Mouse (Mus musculus): Measurements from ENCODE around the gene Agpat4. TPM values are rescaled to one million over a fixed set of nuclear protein-coding genes. Genes with fewer than 3 reads are reported as not detected.

Gene Agpat4
- polyA plus RNA-seq, 1 experiment from 2014 or later = 58.2 TPM

GRCm38 (mm10) chr17:12131171-12131570, 12.7 kb downstream of the Agpat4 start:
- DNase-seq (ENCODE audit: low spot score) (peak; percentile 67), ATAC-seq (peak; percentile 67)
- H3K4me3 ChIP-seq (ENCODE audit: low read depth, low read length) = no peak overlapping the region
- H3K4me2 ChIP-seq (replicated peaks; ENCODE audit: low read depth, low read length) = no peak overlapping the region
- H3K27me3 ChIP-seq (replicated peaks; ENCODE audit: insufficient read depth, low read length) = no peaks in the 10 kb centered on the region
- 44% methylated on average over 5 of the region's 5 CpGs for WGBS
- TF ChIP-seq EP300 (IDR thresholded peaks at IDR 0.05) = 0 out of 2 replicates have a peak, but pooled peaks have one; percentile 39
- TF ChIP-seq CTCF (IDR thresholded peaks at IDR 0.05) = no peak
- H3K27ac ChIP-seq (ENCODE audit: low read length) = no peak overlapping the region
- no peak overlapping the region for H3K9ac ChIP-seq (replicated peaks; ENCODE audit: low read depth)
- no peaks in the 10 kb centered on the region for H3K4me1 ChIP-seq (ENCODE audit: insufficient read depth, low read depth, low read length)
- H3K9me3 ChIP-seq (ENCODE audit: low read length) = no peaks in the 10 kb centered on the region
- no peaks in the 10 kb centered on the region for H3K36me3 ChIP-seq (ENCODE audit: insufficient read depth, low read length)

GRCm38 (mm10) chr17:12131581-12131980, 13.1 kb downstream of the Agpat4 start:
- H3K4me1 ChIP-seq (ENCODE audit: insufficient read depth, low read depth, low read length) = no peaks in the 10 kb centered on the region

GRCm38 (mm10) chr17:12132904-12133303, 14.4 kb downstream of the Agpat4 start:
- TF ChIP-seq EP300 (IDR thresholded peaks at IDR 0.05) = no peak
- TF ChIP-seq CTCF (IDR thresholded peaks at IDR 0.05) = no peak
- ATAC-seq (no peak), DNase-seq (ENCODE audit: low spot score) (no peak)
- 100% methylated on average over 3 of the region's 3 CpGs for WGBS
- Histone ChIP-seq H3K4me3 (ENCODE audit: low read depth, low read length) (no peak overlapping the region), H3K27ac (ENCODE audit: low read length) (no peak overlapping the region), H3K4me2 (replicated peaks; ENCODE audit: low read depth, low read length) (no peak overlapping the region), H3K9me3 (ENCODE audit: low read length) (no peaks in the 10 kb centered on the region), H3K4me1 (ENCODE audit: insufficient read depth, low read depth, low read length) (no peaks in the 10 kb centered on the region), H3K27me3 (replicated peaks; ENCODE audit: insufficient read depth, low read length) (no peaks in the 10 kb centered on the region), H3K9ac (replicated peaks; ENCODE audit: low read depth) (no peak overlapping the region), H3K36me3 (ENCODE audit: insufficient read depth, low read length) (no peaks in the 10 kb centered on the region)

More at GRCm38 (mm10) chr17:12131581-12131980, 13.1 kb downstream of the Agpat4 start:
- Histone ChIP-seq H3K4me2 (replicated peaks; ENCODE audit: low read depth, low read length) (no peak overlapping the region), H3K4me3 (ENCODE audit: low read depth, low read length) (no peak overlapping the region), H3K9ac (replicated peaks; ENCODE audit: low read depth) (no peak overlapping the region), H3K36me3 (ENCODE audit: insufficient read depth, low read length) (no peaks in the 10 kb centered on the region), H3K27me3 (replicated peaks; ENCODE audit: insufficient read depth, low read length) (no peaks in the 10 kb centered on the region), H3K9me3 (ENCODE audit: low read length) (no peaks in the 10 kb centered on the region), H3K27ac (ENCODE audit: low read length) (no peak overlapping the region)
- no peak for ATAC-seq
- TF ChIP-seq EP300 (IDR thresholded peaks at IDR 0.05) (no peak), CTCF (IDR thresholded peaks at IDR 0.05) (no peak)
- WGBS = 88% methylated on average over 7 of the region's 7 CpGs
- no peak for DNase-seq (ENCODE audit: low spot score)

- TF ChIP-seq EP300 (IDR thresholded peaks at IDR 0.05) = no peak
- TF ChIP-seq CTCF (IDR thresholded peaks at IDR 0.05) = no peak
- Histone ChIP-seq H3K4me2 (replicated peaks; ENCODE audit: low read depth, low read length) (no peak overlapping the region), H3K27me3 (replicated peaks; ENCODE audit: insufficient read depth, low read length) (no peaks in the 10 kb centered on the region), H3K36me3 (ENCODE audit: insufficient read depth, low read length) (no peaks in the 10 kb centered on the region), H3K27ac (ENCODE audit: low read length) (no peak overlapping the region), H3K9me3 (ENCODE audit: low read length) (no peaks in the 10 kb centered on the region), H3K4me3 (ENCODE audit: low read depth, low read length) (no peak overlapping the region), H3K4me1 (ENCODE audit: insufficient read depth, low read depth, low read length) (no peaks in the 10 kb centered on the region), H3K9ac (replicated peaks; ENCODE audit: low read depth) (no peak overlapping the region)
- DNase-seq (ENCODE audit: low spot score) (no peak), ATAC-seq (no peak)
- 92% methylated on average over 8 of the region's 8 CpGs for WGBS
These were observed 15.5 kb downstream of the Agpat4 start for GRCm38 (mm10) chr17:12133985-12134384.

GRCm38 (mm10) chr17:12134975-12135633, 16.6 kb downstream of the Agpat4 start:
- Histone ChIP-seq H3K27ac (ENCODE audit: low read length) (no peak overlapping the region), H3K4me3 (ENCODE audit: low read depth, low read length) (no peak overlapping the region), H3K9ac (replicated peaks; ENCODE audit: low read depth) (no peak overlapping the region), H3K9me3 (ENCODE audit: low read length) (no peaks in the 10 kb centered on the region), H3K4me1 (ENCODE audit: insufficient read depth, low read depth, low read length) (no peaks in the 10 kb centered on the region), H3K4me2 (replicated peaks; ENCODE audit: low read depth, low read length) (no peak overlapping the region), H3K36me3 (ENCODE audit: insufficient read depth, low read length) (no peaks in the 10 kb centered on the region), H3K27me3 (replicated peaks; ENCODE audit: insufficient read depth, low read length) (no peaks in the 10 kb centered on the region)
- ATAC-seq (0 out of 2 replicates have a peak, but pooled peaks have one; percentile 37), DNase-seq (ENCODE audit: low spot score) (peak; percentile 66)
- TF ChIP-seq CTCF (IDR thresholded peaks at IDR 0.05) (no peak), EP300 (IDR thresholded peaks at IDR 0.05) (no peak)
- WGBS = 88% methylated on average over 12 of the region's 12 CpGs

- 98% methylated on average over 6 of the region's 6 CpGs for WGBS
- no peaks in the 10 kb centered on the region for H3K36me3 ChIP-seq (ENCODE audit: insufficient read depth, low read length)
- H3K4me1 ChIP-seq (ENCODE audit: insufficient read depth, low read depth, low read length) = no peaks in the 10 kb centered on the region
- H3K27ac ChIP-seq (ENCODE audit: low read length) = no peak overlapping the region
- no peaks in the 10 kb centered on the region for H3K9me3 ChIP-seq (ENCODE audit: low read length)
- ATAC-seq (no peak), DNase-seq (ENCODE audit: low spot score) (no peak)
- no peak overlapping the region for H3K9ac ChIP-seq (replicated peaks; ENCODE audit: low read depth)
- H3K4me3 ChIP-seq (ENCODE audit: low read depth, low read length) = no peak overlapping the region
- no peak for TF ChIP-seq CTCF (IDR thresholded peaks at IDR 0.05)
- no peak for TF ChIP-seq EP300 (IDR thresholded peaks at IDR 0.05)
- H3K27me3 ChIP-seq (replicated peaks; ENCODE audit: insufficient read depth, low read length) = no peaks in the 10 kb centered on the region
- no peak overlapping the region for H3K4me2 ChIP-seq (replicated peaks; ENCODE audit: low read depth, low read length)
These were observed 19.9 kb downstream of the Agpat4 start for GRCm38 (mm10) chr17:12138355-12138754.

All from lung, postnatal 0 days (tissue).